Mouse (Mus musculus): ENCODE data around the gene Map2k5. TPM values are rescaled to one million over a fixed set of nuclear protein-coding genes. Genes with fewer than 3 reads are reported as not detected.
A peak's percentile ranks its signal among the peaks of the same experiment; 100 is the strongest.

The Map2k5 gene
- total RNA-seq, 2 experiments from 2014 or later: 21.8 to 27.1 TPM

DNA sequence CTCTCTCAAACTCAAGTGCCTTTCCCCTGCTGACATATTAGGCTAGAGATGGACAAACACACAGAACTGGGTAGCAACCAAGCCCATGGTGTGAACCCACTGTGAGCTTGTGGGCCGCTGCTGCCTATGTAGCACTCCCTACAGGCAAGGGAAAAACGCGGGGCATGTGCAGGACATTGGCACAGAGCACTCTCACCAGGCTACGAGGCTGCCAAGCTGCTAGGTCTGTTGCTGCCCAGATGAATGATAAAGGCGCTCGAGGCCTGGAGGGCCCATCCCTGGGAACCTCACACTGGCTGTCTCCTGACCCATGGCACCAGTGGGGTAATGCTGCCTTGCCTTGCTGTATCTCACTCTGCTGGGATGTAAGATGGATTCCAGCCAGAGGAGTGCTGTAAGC, 31.7 kb downstream of the Map2k5 start:
- DNase-seq (ENCODE audit: low spot score in 2 of 2): no peak

DNA sequence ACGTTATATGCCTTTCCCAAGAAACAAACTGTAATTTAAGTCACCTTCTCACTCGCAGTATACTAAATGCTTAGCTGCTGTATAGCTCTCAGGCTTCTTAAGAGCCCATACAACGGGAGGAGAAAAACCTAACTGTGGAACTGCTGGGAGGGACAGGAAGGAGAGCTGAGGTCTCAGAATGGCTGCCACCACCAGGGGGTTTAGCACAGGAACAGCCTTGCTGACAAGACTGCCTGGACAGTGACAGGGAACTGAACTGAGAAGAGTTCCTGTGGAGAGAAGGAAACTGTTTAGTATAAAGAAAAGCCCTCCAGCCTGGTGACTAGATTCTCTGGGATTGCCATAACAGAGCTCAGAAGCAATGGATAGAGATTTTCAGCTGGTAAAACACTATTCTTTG, 35.9 kb downstream of the Map2k5 start:
- no peak for DNase-seq (ENCODE audit: low spot score in 2 of 2)

DNA sequence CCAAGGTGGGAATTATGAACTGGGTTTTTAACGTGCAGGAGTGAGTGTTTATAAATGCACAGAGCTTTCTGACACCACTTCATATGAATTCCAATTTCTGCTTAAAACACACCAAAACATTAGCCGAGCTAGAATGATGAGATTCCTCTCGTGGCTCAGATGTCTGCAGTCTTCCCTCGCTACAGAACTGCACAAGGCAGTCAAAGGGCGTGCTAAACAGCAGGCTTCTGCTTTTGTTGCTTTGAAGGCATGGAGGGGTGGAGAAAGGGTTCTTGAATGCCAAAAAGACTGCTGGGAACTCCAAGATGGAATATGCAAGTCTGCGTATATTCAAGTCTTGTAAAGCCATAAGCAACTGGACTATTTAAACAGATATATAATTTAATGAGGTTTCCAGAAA, 38.4 kb downstream of the Map2k5 start:
- no peak for DNase-seq (ENCODE audit: low spot score in 2 of 2)

GRCm38 (mm10) chr9:63338716-63339115, 39.0 kb downstream of the Map2k5 start:
- no peak for DNase-seq (ENCODE audit: low spot score in 2 of 2)

GRCm38 (mm10) chr9:63335816-63336215, 41.9 kb downstream of the Map2k5 start:
- no peak for DNase-seq (ENCODE audit: low spot score in 2 of 2)

- no peak for DNase-seq (ENCODE audit: low spot score in 2 of 2)
These were observed 44.6 kb downstream of the Map2k5 start for GRCm38 (mm10) chr9:63333074-63333473.

- DNase-seq (ENCODE audit: low spot score in 2 of 2): no peak
These were observed 46.5 kb downstream of the Map2k5 start for GRCm38 (mm10) chr9:63331246-63331645.

DNA sequence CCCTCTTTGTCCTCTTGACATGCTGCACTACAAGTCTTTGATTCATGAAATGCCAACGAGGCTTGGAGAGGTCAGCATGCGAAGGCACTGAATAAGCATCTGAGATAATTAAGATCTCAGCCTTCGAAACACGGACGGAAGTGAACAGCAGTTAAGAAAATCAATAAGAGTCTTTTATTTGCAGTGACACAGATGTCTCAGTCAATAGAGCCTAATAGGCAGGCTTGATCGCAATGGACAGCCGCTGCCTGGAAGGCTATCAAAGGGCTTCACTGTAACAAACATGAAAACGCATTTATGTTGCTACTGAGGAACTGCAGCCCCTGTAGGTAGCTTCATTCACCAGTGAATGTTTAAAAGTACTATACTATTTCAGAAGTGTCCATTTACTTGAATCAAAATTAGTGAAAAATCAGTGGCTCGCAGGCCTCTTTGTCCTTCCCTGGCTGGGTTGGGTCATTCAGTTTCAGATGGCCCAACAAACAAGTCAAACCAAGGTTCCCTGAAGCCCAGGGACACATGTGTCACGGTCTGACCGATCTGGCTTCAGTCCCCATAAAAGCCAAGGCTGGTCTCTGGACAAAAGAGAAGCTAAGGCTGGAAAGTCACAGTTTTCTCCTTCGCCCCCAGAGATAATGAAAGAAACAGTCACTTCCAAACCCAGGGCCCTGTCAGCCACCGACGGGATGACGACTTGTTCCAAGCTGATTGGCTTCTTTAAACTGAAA, 48.6 kb downstream of the Map2k5 start:
- no peak for DNase-seq (ENCODE audit: low spot score in 2 of 2)

DNA sequence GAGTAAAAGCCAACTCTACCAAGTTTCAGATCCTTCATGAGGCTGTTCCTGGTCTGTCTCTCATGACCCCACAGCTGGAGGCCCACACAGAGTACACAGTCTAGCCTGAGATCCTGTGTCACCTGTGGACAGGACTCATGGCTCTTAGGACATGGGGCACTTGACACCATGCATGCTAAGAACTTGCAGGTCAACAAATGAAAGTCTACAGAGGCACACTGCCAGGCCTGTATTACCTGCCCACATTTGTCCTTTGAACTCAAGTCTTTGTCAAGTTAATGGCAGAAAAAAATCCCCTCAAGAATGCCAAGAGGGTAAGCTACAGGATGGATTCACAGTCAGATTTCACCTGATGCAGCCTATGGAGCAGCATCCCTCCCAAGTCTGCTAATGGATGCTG, 62.5 kb downstream of the Map2k5 start:
- DNase-seq (ENCODE audit: low spot score in 2 of 2): no peak

DNA sequence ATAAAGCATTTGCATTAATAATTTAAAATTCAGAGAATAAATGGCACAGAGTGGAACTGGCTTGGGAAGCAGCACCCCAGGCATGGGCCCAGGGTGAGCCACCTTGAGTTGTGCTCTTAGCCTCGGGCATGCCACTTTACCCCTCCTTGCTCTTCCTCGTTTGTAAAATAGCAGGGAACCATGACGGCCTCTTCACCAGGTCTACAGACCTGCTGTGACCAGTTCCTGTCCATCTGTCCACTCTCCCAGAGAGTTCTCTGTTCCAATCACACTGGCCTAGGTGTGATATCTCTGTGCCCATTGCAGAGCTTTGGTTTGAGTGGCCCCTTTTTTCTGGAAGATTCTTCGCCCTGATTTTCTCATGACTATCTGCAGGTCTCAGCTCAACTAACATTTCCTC, 63.6 kb downstream of the Map2k5 start:
- no peak for DNase-seq (ENCODE audit: low spot score in 2 of 2)

- DNase-seq (ENCODE audit: low spot score in 2 of 2): no peak
These were observed 67.7 kb downstream of the Map2k5 start for GRCm38 (mm10) chr9:63309956-63310355.

- DNase-seq (ENCODE audit: low spot score in 2 of 2): no peak
These were observed 68.7 kb downstream of the Map2k5 start for GRCm38 (mm10) chr9:63309008-63309407.

DNA sequence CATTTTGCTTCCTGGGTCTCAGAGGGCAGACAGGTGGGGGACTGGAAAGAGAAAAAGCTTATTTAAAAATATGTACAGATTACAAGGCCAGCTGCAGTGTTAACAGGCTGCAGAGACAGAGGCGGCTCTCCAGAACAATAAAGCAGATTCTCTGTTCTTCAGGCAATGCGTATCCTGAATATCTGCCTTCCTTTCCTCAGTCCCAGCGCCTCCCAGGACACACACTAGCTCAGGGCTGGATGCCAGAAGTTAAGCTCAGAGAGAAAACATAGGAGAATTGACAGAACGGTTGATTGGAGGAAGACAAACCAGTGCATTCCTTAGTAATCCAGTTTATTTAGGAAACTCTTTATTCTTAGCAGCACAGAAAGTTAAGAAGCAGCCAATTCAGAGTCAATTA, 69.3 kb downstream of the Map2k5 start:
- DNase-seq (ENCODE audit: low spot score in 2 of 2): no peak

- DNase-seq (ENCODE audit: low spot score in 2 of 2): peak in 1 of 2 experiments; percentile 19
These were observed 75.2 kb downstream of the Map2k5 start for GRCm38 (mm10) chr9:63302511-63302910.

- DNase-seq (ENCODE audit: low spot score in 2 of 2): no peak
These were observed 79.0 kb downstream of the Map2k5 start for GRCm38 (mm10) chr9:63298656-63299055.

- no peak for DNase-seq (ENCODE audit: low spot score in 2 of 2)
These were observed 82.1 kb downstream of the Map2k5 start for GRCm38 (mm10) chr9:63295551-63295958.

GRCm38 (mm10) chr9:63294846-63295245, 82.9 kb downstream of the Map2k5 start:
- DNase-seq (ENCODE audit: low spot score in 2 of 2): no peak

GRCm38 (mm10) chr9:63293781-63294480, 83.8 kb downstream of the Map2k5 start:
- no peak for DNase-seq (ENCODE audit: low spot score in 2 of 2)

GRCm38 (mm10) chr9:63288676-63289075, 89.0 kb downstream of the Map2k5 start:
- DNase-seq (ENCODE audit: low spot score in 2 of 2): no peak

DNA sequence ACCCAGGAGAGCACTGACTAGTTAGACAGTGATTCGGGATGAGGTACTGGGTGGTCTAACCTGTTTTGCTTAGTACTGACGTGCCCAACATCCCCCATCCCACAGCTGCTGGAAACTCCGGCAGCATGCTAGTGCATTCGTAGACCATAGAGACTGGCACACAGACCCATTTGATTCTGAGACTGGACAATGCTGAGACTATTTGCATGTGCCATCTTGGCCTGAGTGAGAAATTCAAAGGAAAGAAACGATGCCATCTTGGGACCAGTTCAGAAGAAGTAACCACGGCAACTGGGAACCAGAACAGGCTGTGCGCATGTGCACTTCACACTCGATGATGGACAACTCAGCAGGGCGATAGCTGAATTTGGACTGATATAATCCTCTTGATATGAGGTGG, 93.3 kb downstream of the Map2k5 start:
- DNase-seq (ENCODE audit: low spot score in 2 of 2): no peak

DNA sequence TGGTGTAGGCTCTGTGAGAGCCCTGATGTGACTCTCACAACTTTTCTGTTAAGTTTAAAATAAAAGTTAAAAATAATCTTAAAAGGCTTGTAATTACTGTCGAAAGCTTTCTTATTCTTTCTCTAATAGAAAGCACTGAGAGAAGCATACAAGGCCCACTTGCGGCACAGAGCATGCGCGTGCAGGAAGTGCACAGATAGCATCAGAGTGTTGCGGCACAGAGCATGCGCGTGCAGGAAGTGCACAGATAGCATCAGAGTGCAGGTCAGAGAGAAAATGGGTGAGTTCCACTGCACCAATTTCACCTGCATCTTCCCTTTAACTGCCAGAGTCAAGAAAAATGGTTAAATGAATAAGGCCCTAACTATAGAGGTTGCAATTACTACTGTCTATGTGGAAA, 95.7 kb downstream of the Map2k5 start:
- no peak for DNase-seq (ENCODE audit: low spot score in 2 of 2)

DNA sequence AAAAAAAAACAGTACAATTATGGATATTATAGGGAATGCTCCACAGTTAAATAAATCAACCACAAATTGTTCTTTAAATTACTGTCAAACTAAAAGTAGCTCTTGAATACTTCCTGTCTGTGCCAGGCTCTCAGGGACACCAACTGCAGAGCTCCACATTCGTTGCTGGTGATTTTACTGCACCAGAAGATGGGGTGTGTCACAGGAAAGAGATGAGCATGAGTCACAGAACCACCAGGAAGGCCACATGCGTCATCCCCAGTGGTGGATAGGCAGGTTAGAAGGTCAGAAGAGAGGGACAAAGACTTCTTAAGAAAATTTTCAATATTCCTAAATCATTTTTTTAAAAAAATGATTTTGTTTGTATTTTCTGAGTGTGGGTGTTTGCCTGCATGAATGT, 96.6 kb downstream of the Map2k5 start:
- no peak for DNase-seq (ENCODE audit: low spot score in 2 of 2)

GRCm38 (mm10) chr9:63273781-63274180, 103.9 kb downstream of the Map2k5 start:
- no peak for DNase-seq (ENCODE audit: low spot score in 2 of 2)
